Mouse (Mus musculus) liver, embryonic 14.5 days (tissue): ENCODE results near the gene Ovca2.

Experiments
- CTCF ChIP-seq: IDR thresholded peaks from 2 replicates; pipeline ENCODE4 v1.5.1; 2016; ENCODE audit warnings: antibody characterized with exemption, low read depth, control low read depth
- EP300 ChIP-seq: IDR thresholded peaks from 2 replicates; pipeline ENCODE4 v1.6.1; 2016; ENCODE audit warnings: antibody characterized with exemption, low read depth

- no peak for TF ChIP-seq CTCF
- TF ChIP-seq EP300: no peak
These were observed 30.7 kb upstream of the Ovca2 start for GRCm38 (mm10) chr11:75209363-75209762.
